Mouse (Mus musculus): ENCODE measurements around the gene Cdyl. TPM values are rescaled to one million over a fixed set of nuclear protein-coding genes. Genes with fewer than 3 reads are reported as not detected.

Cdyl gene
- polyA plus RNA-seq, 1 experiment = 2.3 TPM

- no peaks in the 10 kb centered on the region for H3K9me3 ChIP-seq (ENCODE audit: control insufficient read depth, low read length)
- H3K27me3 ChIP-seq (ENCODE audit: control insufficient read depth) = no peaks in the 10 kb centered on the region
- peaks cover 95% of the 10 kb centered on the region for H3K4me1 ChIP-seq (ENCODE audit: control insufficient read depth)
- H3K36me3 ChIP-seq (ENCODE audit: control insufficient read depth) = peaks cover 61% of the 10 kb centered on the region
- TF ChIP-seq TAL1 (IDR thresholded peaks at IDR 0.05; ENCODE audit: low read length) (no peak), GATA1 (IDR thresholded peaks at IDR 0.05; ENCODE audit: low read length) (no peak)
- H3K4me3 ChIP-seq (replicated peaks) = peak overlapping the region; percentile 38
Observed at GRCm38 (mm10) chr13:35796352-35796751, 136.7 kb downstream of the Cdyl start.

- Histone ChIP-seq H3K4me3 (replicated peaks) (no peak overlapping the region), H3K36me3 (ENCODE audit: control insufficient read depth) (peaks cover 53% of the 10 kb centered on the region)
- TF ChIP-seq TAL1 (IDR thresholded peaks at IDR 0.05; ENCODE audit: low read length) (no peak), GATA1 (IDR thresholded peaks at IDR 0.05; ENCODE audit: low read length) (no peak)
Observed at GRCm38 (mm10) chr13:35797811-35798522, 138.3 kb downstream of the Cdyl start.

GRCm38 (mm10) chr13:35798645-35799044 is 139.0 kb downstream of the Cdyl start:
- Histone ChIP-seq H3K27me3 (ENCODE audit: control insufficient read depth) (no peaks in the 10 kb centered on the region), H3K4me1 (ENCODE audit: control insufficient read depth) (peaks cover 82% of the 10 kb centered on the region), H3K4me3 (replicated peaks) (no peak overlapping the region), H3K9me3 (ENCODE audit: control insufficient read depth, low read length) (no peaks in the 10 kb centered on the region), H3K36me3 (ENCODE audit: control insufficient read depth) (peaks cover 53% of the 10 kb centered on the region)
- no peak for TF ChIP-seq GATA1 (IDR thresholded peaks at IDR 0.05; ENCODE audit: low read length)
- no peak for TF ChIP-seq TAL1 (IDR thresholded peaks at IDR 0.05; ENCODE audit: low read length)

More at GRCm38 (mm10) chr13:35797811-35798522, 138.3 kb downstream of the Cdyl start:
- no peaks in the 10 kb centered on the region for H3K9me3 ChIP-seq (ENCODE audit: control insufficient read depth, low read length)
- peaks cover 87% of the 10 kb centered on the region for H3K4me1 ChIP-seq (ENCODE audit: control insufficient read depth)
- H3K27me3 ChIP-seq (ENCODE audit: control insufficient read depth) = no peaks in the 10 kb centered on the region

- no peak overlapping the region for H3K4me3 ChIP-seq (replicated peaks)
- H3K27me3 ChIP-seq (ENCODE audit: control insufficient read depth) = no peaks in the 10 kb centered on the region
- H3K36me3 ChIP-seq (ENCODE audit: control insufficient read depth) = peaks cover 57% of the 10 kb centered on the region
- H3K9me3 ChIP-seq (ENCODE audit: control insufficient read depth, low read length) = peaks cover 2% of the 10 kb centered on the region; the same call in 1 of the 2 replicates
- peaks cover 71% of the 10 kb centered on the region for H3K4me1 ChIP-seq (ENCODE audit: control insufficient read depth)
- no peak for TF ChIP-seq GATA1 (IDR thresholded peaks at IDR 0.05; ENCODE audit: low read length)
- no peak for TF ChIP-seq TAL1 (IDR thresholded peaks at IDR 0.05; ENCODE audit: low read length)
Observed at GRCm38 (mm10) chr13:35800270-35800669, 140.6 kb downstream of the Cdyl start.

- peaks cover 47% of the 10 kb centered on the region for H3K36me3 ChIP-seq (ENCODE audit: control insufficient read depth)
- H3K9me3 ChIP-seq (ENCODE audit: control insufficient read depth, low read length) = peaks cover 2% of the 10 kb centered on the region; the same call in 1 of the 2 replicates
- H3K4me3 ChIP-seq (replicated peaks) = no peak overlapping the region
- H3K4me1 ChIP-seq (ENCODE audit: control insufficient read depth) = peaks cover 67% of the 10 kb centered on the region
- no peak for TF ChIP-seq TAL1 (IDR thresholded peaks at IDR 0.05; ENCODE audit: low read length)
- no peak for TF ChIP-seq GATA1 (IDR thresholded peaks at IDR 0.05; ENCODE audit: low read length)
- H3K27me3 ChIP-seq (ENCODE audit: control insufficient read depth) = no peaks in the 10 kb centered on the region
Observed at GRCm38 (mm10) chr13:35805727-35806126, 146.1 kb downstream of the Cdyl start.

DNA sequence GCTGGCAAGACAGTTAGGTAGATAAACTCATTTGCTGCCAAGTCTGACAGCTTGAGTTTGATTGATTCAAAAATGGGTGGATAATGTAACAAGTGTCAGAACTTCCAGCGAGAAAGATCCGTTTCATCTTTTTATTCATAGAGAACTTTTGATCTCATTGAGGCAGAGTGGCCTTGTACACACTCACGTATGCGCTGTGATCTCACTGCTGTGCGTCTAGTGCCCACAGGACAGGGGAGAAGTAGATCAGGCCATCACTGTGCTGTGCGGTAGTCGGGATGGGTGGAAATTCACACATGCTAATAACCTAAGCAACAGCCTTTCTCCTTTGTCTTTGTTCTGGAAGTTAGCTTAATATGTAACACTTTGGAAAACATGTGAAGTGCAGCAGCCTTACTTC is 146.5 kb downstream of the Cdyl start:
- no peak for TF ChIP-seq GATA1 (IDR thresholded peaks at IDR 0.05; ENCODE audit: low read length)
- no peak for TF ChIP-seq TAL1 (IDR thresholded peaks at IDR 0.05; ENCODE audit: low read length)
- peaks cover 46% of the 10 kb centered on the region for H3K36me3 ChIP-seq (ENCODE audit: control insufficient read depth)
- H3K4me1 ChIP-seq (ENCODE audit: control insufficient read depth) = peaks cover 69% of the 10 kb centered on the region
- H3K9me3 ChIP-seq (ENCODE audit: control insufficient read depth, low read length) = peaks cover 2% of the 10 kb centered on the region; the same call in 1 of the 2 replicates
- H3K4me3 ChIP-seq (replicated peaks) = no peak overlapping the region
- H3K27me3 ChIP-seq (ENCODE audit: control insufficient read depth) = no peaks in the 10 kb centered on the region

- peaks cover 70% of the 10 kb centered on the region for H3K4me1 ChIP-seq (ENCODE audit: control insufficient read depth)
- H3K9me3 ChIP-seq (ENCODE audit: control insufficient read depth, low read length) = peaks cover 2% of the 10 kb centered on the region; the same call in 1 of the 2 replicates
- no peaks in the 10 kb centered on the region for H3K27me3 ChIP-seq (ENCODE audit: control insufficient read depth)
- TF ChIP-seq TAL1 (IDR thresholded peaks at IDR 0.05; ENCODE audit: low read length) (no peak), GATA1 (IDR thresholded peaks at IDR 0.05; ENCODE audit: low read length) (no peak)
- H3K36me3 ChIP-seq (ENCODE audit: control insufficient read depth) = peaks cover 48% of the 10 kb centered on the region
- no peak overlapping the region for H3K4me3 ChIP-seq (replicated peaks)
Observed at GRCm38 (mm10) chr13:35807016-35807415, 147.4 kb downstream of the Cdyl start.

DNA sequence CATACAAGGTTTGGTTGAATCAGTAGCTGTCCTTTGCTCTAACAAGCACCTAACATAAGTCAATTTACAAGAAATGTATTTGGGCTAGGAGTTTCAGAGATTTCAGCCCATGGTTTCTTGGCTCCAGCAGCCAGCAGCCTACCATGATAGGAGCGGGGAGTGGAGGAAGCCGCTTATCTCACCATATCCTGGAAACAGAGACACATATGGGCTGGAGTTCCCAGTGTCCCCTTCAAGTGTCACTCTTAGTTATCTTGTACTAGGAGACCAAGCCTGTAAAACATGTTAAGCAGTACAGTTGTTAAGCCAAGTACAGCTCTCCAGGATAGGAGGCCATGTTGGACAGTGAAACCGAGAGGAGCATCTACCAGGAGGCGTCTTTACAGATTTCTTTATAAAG is 147.9 kb downstream of the Cdyl start:
- peaks cover 45% of the 10 kb centered on the region for H3K36me3 ChIP-seq (ENCODE audit: control insufficient read depth)

GRCm38 (mm10) chr13:35807940-35808339 is 148.3 kb downstream of the Cdyl start:
- H3K27me3 ChIP-seq (ENCODE audit: control insufficient read depth) = no peaks in the 10 kb centered on the region
- peaks cover 46% of the 10 kb centered on the region for H3K36me3 ChIP-seq (ENCODE audit: control insufficient read depth)
- TF ChIP-seq GATA1 (IDR thresholded peaks at IDR 0.05; ENCODE audit: low read length) (no peak), TAL1 (IDR thresholded peaks at IDR 0.05; ENCODE audit: low read length) (no peak)
- H3K9me3 ChIP-seq (ENCODE audit: control insufficient read depth, low read length) = peaks cover 2% of the 10 kb centered on the region; the same call in 1 of the 2 replicates
- H3K4me1 ChIP-seq (ENCODE audit: control insufficient read depth) = peaks cover 74% of the 10 kb centered on the region
- H3K4me3 ChIP-seq (replicated peaks) = no peak overlapping the region

More for the DNA sequence above, 147.9 kb downstream of the Cdyl start:
- H3K4me3 ChIP-seq (replicated peaks) = no peak overlapping the region
- no peaks in the 10 kb centered on the region for H3K27me3 ChIP-seq (ENCODE audit: control insufficient read depth)
- TF ChIP-seq GATA1 (IDR thresholded peaks at IDR 0.05; ENCODE audit: low read length) (no peak), TAL1 (IDR thresholded peaks at IDR 0.05; ENCODE audit: low read length) (no peak)
- H3K4me1 ChIP-seq (ENCODE audit: control insufficient read depth) = peaks cover 72% of the 10 kb centered on the region
- H3K9me3 ChIP-seq (ENCODE audit: control insufficient read depth, low read length) = peaks cover 2% of the 10 kb centered on the region; the same call in 1 of the 2 replicates

Measured in erythroblast, embryonic 14.5 days (primary cell).